Comparison of ENCODE assay signal across 1 mouse cellular context in the genomic region with DNA sequence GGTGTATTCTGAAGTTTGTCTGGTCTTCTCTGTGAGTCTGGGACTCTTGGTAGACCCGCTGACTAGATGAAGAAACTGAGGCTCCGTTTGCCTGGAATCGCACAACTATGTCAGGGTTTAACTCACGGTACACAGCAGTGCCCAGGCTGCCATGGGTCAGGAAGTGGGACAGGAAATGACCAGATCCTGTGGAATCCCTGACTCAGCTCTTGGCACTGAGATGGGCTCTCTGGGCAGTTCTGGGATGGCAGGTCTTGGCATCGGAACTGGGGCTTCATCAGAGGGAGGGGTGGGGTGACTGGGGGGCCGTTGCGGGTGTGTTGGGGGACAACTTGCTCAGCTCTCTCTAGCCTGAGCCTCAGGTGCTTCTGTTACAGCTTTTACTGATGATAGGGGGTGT.
TF ChIP-seq lines count a peak whose summit lies in the region.

No protein-coding gene starts in this region.

TF ChIP-seq in myocyte, 11 proteins besides CTCF, POLR2A, EP300 and RAD21 (continued from another document):
- TF ChIP-seq SRF (IDR thresholded peaks at IDR 0.05; ENCODE audit: control insufficient read depth, insufficient read length, low read depth) (no peak), USF1 (IDR thresholded peaks at IDR 0.05; ENCODE audit: low read depth) (no peak), CEBPB (IDR thresholded peaks at IDR 0.05; ENCODE audit: insufficient read depth, poor library complexity, severe bottlenecking) (no peak), POLR2AphosphoS2 (IDR thresholded peaks at IDR 0.05; ENCODE audit: insufficient read length, low read depth) (no peak)
